Mouse (Mus musculus) kidney, postnatal 25 days (tissue): Measurements from ENCODE around the gene Shisa7.
A peak's percentile ranks its signal among the peaks of the same experiment; 100 is the strongest.
"Not testable (repeated sequence)": the region's sequence is repeated elsewhere in the genome, so short reads cannot be mapped to it uniquely, and the experiment has no call there.

Source experiments
- DNase-seq, 2 experiments: peaks; one replicate each; pipeline ENCODE4 v3.0.0; 2021; ENCODE audit warnings: mixed read lengths in 2 of 2

Gene Shisa7

DNA sequence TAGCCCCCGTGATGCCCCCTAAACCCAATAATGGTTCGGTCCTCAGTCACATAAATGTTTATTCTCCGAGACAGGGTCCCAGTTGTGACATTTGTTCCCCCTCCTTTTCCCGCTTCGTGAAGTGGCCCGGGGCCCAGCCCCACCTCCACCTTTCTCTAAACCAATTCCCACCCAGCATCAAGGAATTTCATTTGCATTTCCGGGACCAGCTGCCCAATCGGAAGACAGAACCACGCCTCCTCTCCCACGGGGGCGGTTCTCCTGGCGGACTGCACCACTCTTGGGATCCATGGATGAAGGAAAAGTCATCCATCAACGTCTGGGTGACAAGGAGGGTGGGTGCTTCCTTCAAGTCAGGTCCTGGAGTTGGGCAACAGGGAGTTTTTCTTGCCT lies 417 bp upstream of the Shisa7 start:
- DNase-seq = peak; percentile 71 to 85

DNA sequence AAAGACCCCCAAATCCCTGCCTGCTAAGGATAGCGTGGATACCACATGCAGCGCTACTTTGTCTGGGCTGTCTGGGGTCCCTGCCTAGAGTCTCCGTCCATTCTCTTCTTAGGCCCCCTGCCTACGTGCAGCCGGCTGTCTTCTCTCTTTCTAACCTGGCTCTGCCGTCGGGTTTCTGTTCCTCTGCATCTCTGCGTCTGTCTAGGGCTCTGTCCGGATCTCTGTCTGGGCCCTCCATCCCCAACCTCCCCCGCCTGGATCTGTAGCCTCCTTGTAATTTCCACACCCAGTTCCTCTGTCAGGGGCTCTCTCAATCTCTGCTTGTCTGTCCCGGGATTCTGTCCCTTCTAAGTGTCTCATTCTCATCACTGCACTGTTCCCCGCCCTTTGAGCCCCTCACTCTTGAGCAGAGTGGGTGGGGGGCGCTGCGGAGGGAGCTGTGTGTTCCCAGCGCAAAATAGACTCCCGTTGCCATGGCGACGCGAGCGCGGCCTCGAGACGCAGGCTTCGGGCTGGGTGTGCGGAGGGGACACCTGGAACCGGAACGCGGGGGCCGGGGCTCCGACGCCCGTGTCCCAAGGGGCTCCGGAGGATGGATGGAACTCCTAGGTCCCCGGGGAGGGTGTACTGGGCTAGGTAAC lies 772 bp downstream of the Shisa7 start:
- no peak for DNase-seq

DNA sequence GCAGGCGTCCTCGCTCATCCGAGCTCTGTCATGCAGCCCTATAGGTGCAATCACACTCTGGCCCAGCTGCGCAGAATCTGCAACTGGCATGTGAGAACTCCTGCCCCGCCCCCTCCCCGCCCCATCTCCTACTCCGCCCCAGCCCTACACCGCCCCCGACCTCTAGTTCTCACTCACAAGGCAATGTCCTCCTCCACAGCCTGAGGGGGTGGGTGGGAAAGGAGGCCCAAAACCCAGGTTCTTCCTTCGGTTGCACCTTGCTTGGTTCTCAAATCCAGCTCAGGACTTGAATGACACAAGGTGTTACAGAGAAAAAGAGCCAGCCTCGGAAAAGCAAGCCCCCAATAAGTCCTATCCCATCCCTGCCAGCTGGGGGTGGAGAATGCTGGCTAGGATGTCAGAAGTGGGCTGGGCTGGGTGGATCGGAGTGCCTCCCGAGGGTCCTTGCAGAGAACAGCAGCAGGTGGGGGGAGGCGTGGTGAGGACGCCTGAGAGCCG lies 1.8 kb downstream of the Shisa7 start:
- DNase-seq = peak in 1 of 2 experiments; percentile 23

DNA sequence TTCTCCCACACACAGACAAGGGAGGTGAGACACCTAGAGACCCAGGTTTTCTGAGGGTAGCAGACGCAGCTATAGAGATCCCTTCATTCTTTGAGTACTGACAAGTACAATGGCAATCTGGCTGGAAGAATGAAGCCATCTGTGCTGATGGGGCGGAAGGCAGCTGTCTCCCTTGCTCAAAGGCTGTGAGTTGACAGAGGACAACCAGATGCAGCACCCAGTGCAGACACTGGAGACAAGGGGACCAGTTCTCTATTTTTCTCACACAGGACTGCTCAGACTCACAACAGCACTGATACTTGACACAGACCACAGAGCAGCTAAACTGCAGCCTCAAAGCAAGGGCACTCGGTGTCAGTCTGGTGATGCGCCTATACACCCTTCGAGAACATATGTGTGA lies 2.4 kb downstream of the Shisa7 start:
- no peak for DNase-seq

DNA sequence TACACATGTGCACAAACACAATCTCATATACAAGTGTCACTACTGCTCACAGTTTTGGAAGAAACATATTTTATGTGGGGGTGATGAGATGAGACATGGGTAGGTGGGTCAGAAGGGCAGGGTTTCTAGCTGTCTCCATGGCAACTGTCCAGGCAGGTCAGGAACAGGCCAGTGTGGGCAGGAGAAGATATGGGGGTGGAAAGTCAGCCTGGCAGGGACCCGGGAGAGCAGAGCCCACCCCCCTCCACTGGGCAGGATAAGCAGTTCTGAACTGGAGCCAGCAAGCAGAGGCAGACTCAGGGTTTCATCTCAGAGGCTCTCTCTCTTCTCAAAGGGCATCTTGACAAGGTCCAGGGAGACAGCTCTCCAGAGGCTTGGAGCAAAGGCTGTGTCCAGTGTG lies 6.9 kb downstream of the Shisa7 start:
- no peak for DNase-seq

DNA sequence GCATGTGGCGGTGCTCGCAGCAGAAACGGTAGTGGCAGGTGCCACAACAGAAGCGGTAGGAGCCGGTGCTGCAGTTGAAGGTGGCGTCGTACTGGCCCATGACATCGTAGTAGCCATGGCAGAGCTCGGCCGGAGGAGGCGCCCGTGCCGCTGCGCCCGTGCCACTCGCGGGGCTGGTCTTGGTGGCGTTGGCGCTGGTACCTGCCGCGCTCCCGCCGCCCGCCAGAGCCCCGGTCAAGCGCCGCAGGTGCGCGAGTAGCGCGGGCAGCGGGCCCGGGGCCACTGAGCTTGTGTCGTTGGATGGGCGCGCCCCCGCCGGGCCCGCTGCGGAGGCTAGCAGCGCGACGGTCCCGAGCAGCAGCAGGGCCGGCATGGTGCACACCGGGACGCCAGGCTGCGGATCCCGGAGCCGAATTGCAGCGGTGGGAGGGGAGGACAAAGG lies 8.1 kb downstream of the Shisa7 start:
- DNase-seq = peak; percentile 77 to 90

DNA sequence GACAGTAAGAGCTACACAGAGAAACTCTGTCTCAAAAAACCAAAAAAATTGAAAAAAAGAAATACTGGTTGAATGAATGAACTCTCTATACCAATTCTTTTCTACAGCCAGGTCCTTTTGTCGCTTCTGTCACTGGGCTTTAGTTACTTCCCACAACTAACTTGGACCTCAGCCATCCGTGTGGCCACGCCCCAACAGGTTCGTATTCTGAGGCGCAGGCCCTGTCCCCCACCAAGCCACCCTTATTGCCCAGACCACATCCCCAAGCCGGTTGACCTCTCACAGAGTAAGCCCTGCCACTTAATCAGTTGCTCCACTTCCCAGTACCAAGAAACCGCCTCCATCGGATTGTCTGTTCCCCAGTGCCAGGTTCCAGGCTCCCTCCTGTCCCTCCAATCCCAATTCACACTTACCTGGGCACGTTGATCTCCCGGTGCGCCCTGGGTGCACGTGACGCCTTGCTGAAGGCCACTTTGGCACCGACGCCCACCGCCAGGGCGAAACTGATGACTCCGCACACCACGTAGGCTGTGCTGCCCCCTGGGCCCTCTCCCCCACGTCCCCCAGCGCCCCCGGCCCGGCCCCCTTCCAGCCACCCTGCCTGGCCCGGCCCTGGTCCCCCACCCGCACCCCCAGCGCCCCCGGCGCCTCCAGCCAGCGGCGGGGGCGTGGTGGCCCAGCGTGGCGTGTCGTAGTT lies 8.7 kb downstream of the Shisa7 start:
- peak; percentile 42 to 56 for DNase-seq

DNA sequence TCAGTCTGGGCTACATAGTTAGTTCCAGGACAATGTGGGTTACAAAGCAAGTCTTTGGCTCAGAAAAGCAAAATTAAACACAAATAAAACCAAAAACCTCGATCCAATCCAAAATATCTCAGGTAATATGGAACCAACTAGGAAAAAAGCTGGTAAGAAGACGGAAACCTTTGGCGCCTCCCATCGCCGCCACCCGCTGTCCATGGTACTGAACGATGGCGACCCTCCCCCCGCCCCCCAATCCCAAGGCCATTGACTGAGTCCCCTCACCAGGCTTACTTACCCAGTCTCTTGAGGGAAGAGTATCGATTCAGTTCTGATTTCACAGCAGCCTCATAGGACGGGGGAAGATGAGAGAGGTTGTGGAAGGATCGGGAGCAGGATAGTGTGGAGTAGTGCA lies 14.0 kb downstream of the Shisa7 start:
- DNase-seq = no peak

DNA sequence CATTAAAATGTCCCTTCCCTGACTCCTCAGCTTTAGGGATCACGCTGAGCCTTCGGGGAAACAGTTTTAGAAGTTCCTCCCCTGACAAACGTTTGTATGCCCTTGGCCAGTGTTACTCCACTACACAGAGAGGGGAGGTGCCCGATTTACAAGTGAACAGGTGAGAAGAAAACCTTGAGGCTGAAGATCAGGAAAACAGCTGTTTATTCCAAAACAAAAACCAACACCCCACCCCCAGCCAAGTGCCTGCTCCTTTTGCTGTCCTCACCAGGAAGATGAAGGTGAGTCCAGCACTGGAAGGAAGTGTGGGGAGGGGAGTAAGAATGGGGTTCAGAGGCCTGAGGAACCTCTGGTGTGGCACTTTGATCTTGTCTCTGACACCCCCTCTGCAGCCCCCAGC lies 19.1 kb downstream of the Shisa7 start:
- no peak for DNase-seq

DNA sequence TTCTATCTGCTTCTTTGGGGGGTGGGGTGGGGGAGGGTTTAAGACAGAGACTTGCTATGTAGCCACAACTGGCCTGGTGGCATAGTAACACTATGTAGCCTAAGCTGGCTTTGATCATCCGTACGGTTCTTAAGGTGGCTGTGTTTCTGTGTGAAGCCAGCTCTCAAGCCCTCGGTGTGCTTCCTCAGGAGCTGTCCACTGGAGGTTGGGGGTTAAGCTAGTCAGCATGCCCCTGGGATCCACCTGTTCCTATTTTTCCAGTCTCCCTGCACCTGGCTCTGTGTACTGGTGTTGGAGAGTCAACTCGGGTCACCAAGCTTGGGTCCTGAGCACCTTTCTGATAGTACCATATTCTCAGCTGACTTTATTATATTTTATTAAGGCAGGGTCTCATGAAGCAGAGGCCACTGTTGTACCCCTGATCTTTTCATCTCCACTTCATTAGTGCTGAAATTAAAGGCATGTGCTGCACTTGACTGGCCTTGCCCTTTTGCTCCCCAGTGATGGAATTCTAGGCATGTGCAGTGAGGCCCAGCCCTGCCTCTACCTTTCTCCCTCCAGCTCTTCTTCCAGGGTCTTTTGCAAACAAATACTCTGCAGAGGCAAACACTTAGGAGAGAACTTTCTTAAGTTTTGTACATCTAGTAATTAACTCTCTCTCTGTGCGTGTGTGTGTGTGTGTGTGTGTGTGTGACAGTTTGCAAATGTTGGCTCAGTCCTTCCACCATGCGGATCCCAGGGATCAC lies 22.2 kb downstream of the Shisa7 start:
- peak; percentile 30 to 48 for DNase-seq

DNA sequence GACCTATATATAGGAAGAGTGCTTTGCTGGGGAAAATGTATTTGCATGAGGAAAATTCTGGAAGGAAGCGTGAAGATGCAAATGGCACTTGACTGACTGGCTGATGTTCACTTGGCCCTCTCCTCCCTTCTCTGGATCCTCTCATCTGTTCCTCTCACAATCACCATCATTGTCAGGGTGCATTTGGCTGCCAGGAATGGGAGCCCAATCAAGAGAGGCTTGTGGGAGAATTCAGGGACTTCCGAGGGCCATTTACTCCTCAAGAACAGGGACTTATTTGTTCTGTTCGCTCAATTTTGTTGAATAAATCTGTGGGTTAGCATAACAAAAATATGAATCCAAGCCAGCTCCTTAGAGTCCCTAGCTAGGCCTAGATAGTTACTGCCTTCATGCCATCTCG lies 22.8 kb downstream of the Shisa7 start:
- no peak for DNase-seq

DNA sequence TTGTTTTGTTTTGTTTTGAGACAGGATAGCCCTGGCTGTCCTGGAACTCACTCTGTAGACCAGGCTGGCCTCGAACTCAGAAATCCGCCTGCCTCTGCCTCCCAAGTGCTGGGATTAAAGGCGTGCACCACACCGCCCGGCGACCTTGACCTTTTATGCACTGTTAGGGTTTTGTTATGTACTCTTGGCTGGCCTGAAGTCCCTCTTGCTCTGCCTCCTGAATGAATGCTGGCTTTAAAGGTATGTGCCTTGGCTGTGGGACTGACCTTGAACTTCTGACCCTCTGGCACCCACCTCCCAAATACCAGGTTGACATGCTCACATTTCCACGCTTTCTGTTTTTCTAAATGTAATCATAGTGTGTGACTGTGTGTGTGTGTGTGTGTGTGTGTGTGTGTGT lies 23.6 kb downstream of the Shisa7 start:
- DNase-seq = not testable (repeated sequence)

DNA sequence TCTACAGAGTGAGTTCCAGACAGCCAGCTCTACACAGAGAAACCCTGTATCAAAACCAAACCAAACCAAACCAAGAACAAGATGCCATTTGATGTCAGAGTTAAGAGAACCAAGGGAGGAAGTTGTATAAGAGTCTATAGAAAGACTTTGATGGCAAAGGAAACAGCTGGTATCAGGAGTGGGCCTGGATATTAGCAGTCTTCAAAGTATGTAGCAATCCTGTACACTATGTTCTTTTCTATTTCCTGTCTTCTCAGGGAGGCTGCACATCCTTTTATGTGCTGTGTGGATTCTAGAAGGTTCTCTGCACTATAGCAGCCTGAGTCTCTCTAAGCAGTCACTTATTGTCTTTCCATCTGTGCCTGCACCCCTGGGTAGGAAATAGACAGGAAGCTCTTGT lies 27.9 kb downstream of the Shisa7 start:
- DNase-seq = no peak

DNA sequence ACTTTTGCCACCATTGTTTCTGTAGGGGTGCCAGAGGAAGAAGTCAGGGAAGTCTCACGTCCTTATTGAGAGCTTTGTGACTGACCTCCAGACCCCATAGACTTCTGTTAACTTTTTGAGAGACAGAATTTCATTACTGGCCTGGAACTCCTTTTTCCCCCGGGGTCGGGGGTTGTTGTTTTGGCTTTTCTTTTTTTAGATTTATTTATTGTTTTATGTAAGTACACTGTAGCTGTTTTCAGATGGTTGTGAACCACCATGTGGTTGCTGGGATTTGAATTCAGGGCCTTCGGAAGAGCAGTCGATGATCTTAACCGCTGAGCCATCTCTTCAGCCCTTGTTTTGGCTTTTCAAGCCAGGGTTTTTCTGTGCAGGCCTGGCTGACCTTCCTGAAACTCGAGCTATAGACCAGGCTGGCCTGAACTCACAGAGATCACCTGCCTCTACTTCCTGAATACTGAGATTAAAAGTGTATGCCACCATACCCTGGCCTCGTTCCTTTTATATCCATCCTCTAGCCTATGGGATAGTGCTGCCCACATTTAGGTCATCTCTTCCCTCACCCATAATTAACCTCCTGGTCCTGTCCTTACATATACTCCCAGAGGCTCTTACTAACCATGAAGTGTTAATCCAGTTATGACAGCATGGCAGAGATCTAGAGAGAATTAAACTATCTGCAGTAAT lies 31.2 kb downstream of the Shisa7 start:
- DNase-seq = no peak

DNA sequence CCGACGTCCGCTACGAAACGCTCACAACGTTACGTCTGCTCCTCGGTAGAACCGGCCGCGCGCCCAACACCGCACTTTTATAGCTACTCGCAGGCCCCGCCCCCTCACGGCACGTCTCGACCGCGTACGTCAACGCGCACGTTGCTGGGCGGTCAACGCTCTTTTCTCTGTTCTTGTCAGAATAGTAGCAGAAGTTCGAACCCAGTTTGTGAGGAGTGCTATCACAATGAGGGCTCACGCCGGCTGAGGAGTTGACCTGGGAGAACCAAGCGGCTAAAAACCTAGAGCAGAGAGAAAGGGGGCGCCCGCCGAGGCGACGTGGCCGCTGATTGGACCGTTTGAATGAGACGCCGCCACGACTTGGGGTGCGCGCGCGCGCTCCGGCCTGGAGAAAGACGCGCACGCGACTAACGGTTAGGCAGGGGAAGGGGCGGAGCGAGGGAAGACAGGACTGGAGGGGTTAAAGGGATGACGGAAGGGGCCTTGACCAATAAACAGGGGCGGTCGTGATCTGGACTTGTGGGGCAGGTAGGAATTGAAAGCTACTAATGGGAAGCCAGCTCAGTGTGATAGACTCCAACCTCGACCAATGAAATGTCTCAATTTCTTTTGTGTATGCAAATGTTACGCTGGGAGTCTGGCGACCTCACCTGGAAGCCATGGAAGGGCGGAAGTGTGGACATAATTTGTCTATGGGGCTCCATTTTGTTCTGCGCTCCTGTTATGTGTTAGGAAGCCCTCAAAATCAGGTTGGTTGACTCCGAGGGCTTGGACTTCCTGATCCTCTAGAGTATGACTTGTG lies 32.0 kb downstream of the Shisa7 start, which contains the start of gene Ube2s:
Ube2s (minus strand) TSS at position 288 of the 802 bp plus-strand sequence.
- peak; percentile 99 to 100 for DNase-seq

DNA sequence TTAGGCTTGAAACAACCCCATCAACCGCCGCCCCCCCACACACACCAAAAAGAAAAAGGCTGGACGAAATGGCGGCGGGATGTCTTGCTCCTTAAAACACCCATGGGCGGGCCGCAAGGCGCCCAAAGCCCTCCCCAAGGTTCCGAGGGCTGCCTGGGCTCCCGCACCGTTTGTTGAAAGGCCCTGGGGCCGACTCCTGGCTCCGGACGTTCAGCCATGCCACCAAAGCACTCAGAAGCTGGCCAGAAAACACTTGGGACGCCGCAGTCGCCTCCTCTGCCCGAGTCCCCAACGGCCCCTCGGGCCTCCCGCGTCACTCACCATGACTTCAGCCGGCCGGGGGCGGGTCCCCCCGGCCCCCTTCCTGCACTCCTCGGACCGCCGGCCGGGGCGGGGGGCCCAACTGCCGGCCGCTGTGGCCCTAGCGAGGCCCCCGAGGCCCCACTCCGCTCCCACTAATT lies 32.6 kb downstream of the Shisa7 start:
- peak; percentile 17 to 55 for DNase-seq

DNA sequence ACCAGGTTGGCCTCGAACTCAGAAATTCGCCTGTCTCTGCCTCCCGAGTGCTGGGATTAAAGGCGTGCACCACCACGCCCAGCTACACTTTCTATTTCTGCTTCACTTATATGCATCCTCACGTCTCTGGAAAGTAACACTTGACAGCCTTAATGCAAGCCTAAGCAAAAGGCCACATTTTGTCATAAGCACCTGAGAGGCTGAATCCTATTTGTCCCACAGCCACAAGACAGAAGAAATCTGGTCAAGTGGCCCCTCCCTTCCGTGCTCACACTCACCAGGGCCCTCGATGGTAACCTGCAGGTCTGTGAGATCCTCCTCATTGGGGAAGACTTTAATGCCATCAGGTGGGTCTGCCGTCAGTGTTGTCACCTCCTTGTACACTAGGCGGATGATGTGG lies 33.4 kb downstream of the Shisa7 start:
- not testable (repeated sequence) for DNase-seq

DNA sequence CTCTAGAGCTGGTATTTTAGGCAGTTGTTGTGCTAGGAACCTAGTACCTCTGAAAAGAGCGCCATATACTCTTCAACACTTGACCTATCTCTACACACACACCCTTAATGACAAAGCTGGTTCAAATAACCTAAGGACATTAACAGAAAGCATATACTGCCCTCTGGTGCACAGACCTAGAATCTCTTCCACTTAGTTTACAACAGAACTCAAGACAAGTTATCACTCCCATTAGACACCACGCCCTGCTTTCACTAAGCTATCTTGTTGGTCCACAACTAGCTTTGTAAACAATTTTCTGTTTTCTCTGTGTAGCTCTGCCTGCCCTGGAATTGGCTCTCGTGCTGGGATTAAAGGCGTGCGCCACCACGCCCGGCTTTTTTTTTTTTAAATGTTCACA lies 37.8 kb downstream of the Shisa7 start:
- peak in 1 of 2 experiments; percentile 66 for DNase-seq

DNA sequence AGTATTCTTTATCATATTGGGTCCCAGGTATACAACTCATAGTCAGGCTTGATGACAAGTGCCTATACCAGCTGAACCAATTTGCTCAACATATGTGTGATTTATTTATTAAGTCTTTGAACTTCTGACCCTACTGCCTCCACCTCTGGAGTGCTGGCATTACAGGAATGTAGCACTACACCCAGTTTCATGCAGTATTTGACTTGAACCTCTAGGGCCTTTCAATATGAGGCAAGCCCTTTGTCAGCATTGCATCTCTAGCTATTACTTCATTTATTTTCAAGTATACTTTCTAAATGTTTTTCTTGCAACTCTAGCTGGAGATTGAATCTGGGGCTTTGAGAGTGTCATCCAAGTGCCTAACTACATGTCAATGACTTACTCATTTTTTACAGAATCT lies 42.2 kb downstream of the Shisa7 start:
- no peak for DNase-seq

DNA sequence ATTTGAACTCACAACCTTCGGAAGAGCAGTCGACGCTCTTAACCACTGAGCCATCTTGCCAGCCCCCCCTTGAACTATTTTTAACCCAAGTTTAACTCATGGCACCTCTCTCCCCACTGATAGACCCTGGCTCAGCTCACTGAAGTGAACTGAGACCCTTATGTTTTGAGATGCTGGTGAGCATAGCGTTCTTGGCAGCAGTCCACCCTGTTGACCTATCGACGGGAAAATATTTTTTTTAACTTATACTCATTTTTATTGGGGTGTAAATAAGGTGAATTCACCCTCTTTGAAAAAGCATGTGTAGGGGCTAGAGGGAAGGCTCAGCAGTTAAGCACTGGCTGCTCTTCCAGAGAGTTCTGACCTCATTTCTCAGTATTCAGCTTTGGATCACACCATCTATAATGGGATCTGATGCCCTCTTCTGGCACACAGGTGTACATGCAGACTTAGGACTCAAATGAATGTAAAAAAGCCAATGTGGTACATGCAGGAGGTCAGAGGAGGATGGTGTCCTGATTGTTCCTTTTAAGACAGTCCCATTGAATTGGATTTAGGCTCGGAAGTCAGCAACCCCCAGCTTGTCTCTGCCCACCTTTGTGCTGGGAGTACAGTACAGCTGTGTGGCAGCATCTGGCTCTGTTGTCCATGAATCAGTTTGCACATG lies 48.6 kb downstream of the Shisa7 start:
- DNase-seq = peak; percentile 20 to 45

DNA sequence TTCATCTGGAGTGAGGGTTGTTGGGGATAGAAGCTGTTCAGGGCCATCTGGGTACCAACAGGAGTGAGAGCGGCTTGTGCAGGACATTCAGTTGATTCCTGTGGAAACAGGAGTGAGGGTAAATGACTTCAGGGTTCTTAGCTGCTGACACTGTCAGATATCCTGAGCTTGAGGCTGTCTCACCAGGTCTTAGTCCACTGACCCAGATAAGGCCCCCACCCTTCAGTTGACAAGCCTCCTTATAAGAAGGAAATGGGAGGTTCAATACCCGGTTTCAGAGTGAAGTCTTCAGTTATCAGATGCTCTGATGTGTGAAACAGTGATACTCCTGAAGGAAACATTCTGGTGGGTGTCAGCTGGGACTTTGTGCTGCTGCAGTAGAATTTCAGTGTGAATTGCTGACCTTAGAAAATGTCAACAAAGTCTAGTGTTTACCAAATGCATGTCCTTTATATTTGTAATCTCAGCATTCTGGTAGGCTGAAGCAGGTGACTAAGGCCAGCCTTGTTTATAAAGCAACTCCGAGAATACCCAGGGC lies 49.8 kb downstream of the Shisa7 start:
- no peak for DNase-seq
